Mouse (Mus musculus): ENCODE measurements around the gene Rtcb. TPM values are rescaled to one million over a fixed set of nuclear protein-coding genes. Genes with fewer than 3 reads are reported as not detected.

Rtcb gene
- polyA plus RNA-seq, 2 experiments = 172 to 174 TPM

DNA sequence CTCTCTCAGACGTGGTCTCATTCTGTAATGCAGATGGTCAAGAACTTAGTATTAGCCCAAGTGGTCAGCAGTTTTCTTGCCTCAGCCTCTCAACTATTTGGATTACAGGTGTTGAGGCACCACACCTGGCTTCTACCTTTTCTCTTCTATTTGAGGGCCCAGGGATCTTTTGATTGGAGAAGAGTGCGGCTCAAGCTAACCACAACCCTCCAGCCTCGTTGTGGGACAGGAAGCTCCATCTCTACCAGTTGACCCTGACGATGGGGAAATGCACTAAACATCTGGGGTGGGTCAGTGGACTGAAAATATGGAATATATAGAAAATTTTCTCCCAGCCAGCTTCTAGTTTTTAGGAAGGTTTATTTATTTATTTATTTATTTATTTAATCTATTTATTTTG is 34.8 kb upstream of the Rtcb start:
- Histone ChIP-seq H3K4me2 (replicated peaks; ENCODE audit: low read depth, low read length, severe bottlenecking) (no peak overlapping the region), H3K9ac (ENCODE audit: low read depth, low read length, severe bottlenecking) (no peak overlapping the region), H3K4me3 (replicated peaks; ENCODE audit: low read length) (no peak overlapping the region), H3K36me3 (ENCODE audit: control insufficient read depth, insufficient read depth, low read length) (no peaks in the 10 kb centered on the region), H3K27ac (replicated peaks; ENCODE audit: low read depth, low read length) (no peak overlapping the region), H3K4me1 (ENCODE audit: control insufficient read depth, insufficient read depth, low read length) (no peaks in the 10 kb centered on the region), H3K27me3 (ENCODE audit: control insufficient read depth, insufficient read depth, low read length) (no peaks in the 10 kb centered on the region), H3K9me3 (ENCODE audit: control insufficient read depth, low read length) (no peaks in the 10 kb centered on the region)
- DNase-seq (ENCODE audit: low spot score) (no peak), ATAC-seq (ENCODE audit: low FRiP score, low read depth) (no peak)
- TF ChIP-seq POLR2A (IDR thresholded peaks at IDR 0.05; ENCODE audit: borderline replicate concordance, extremely low read depth, insufficient read depth, insufficient read length) = no peak
- WGBS = 87% methylated on average over 4 of the region's 4 CpGs

DNA sequence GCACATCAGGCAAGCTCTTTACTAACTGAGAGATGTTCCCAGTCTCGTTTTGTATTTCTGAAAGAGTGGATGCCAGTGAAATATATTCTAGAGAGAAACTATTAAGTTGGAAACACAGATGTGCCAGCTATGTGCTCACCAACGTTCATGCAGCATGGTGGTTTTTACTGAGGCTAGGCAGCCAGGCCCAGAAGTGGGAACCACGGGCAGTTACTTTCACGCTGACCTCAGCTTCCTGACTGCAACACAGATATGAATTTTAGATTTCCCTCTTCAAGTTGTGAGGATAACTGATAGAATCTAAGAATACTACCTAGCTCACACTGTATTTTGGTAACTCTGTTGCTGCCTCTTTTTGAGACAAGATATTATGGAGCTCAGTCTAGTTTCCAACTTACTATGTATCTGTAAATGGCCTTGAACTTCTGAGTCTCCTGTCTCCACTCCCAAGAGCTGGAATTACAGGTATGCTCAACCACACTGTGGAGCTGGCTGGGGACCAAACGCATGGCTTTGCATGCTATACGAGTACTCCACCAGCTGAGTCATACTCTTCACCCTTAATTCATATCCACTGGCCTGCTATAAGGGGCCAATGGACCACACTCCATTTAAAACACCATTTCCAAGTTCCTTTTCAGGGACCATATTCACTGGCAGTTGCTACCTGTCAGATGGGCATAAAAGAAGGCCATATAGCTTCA is 31.9 kb upstream of the Rtcb start:
- no peaks in the 10 kb centered on the region for H3K4me1 ChIP-seq (ENCODE audit: control insufficient read depth, insufficient read depth, low read length)
- no peaks in the 10 kb centered on the region for H3K27me3 ChIP-seq (ENCODE audit: control insufficient read depth, insufficient read depth, low read length)
- no peak for TF ChIP-seq POLR2A (IDR thresholded peaks at IDR 0.05; ENCODE audit: borderline replicate concordance, extremely low read depth, insufficient read depth, insufficient read length)
- WGBS = 68% methylated on average over 6 of the region's 6 CpGs
- H3K9ac ChIP-seq (ENCODE audit: low read depth, low read length, severe bottlenecking) = no peak overlapping the region
- no peaks in the 10 kb centered on the region for H3K36me3 ChIP-seq (ENCODE audit: control insufficient read depth, insufficient read depth, low read length)
- H3K4me2 ChIP-seq (replicated peaks; ENCODE audit: low read depth, low read length, severe bottlenecking) = no peak overlapping the region
- no peak overlapping the region for H3K4me3 ChIP-seq (replicated peaks; ENCODE audit: low read length)
- H3K9me3 ChIP-seq (ENCODE audit: control insufficient read depth, low read length) = no peaks in the 10 kb centered on the region
- DNase-seq (ENCODE audit: low spot score) (no peak), ATAC-seq (ENCODE audit: low FRiP score, low read depth) (no peak)
- H3K27ac ChIP-seq (replicated peaks; ENCODE audit: low read depth, low read length) = no peak overlapping the region

DNA sequence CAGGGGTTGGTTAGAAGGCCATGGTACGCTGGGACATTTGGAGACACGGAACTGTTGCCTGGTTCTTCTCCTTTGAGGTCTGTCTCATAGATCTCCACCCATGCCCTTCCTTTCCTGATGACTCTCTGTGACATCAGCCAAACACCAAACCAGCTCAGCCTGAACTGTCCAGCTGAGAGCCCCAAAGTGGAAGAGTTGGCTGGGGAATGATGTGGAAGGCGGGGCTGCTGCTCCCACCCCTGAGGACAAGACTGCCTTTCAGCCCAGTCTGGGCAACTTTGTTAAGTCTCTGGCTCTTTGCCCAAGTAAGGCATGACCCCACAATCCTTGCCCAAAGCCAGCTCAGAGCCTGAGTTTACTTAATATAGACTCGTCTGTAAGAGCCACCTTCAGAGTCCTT is 15.3 kb upstream of the Rtcb start:
- WGBS = 76% methylated on average over 4 of the region's 4 CpGs
- H3K36me3 ChIP-seq (ENCODE audit: control insufficient read depth, insufficient read depth, low read length) = no peaks in the 10 kb centered on the region
- H3K27ac ChIP-seq (replicated peaks; ENCODE audit: low read depth, low read length) = 0 out of 2 replicates have a peak overlapping the region, but pooled peaks have one; percentile 26
- 0 out of 2 replicates have a peak, but pooled peaks cover 4% of the 10 kb centered on the region for H3K9me3 ChIP-seq (ENCODE audit: control insufficient read depth, low read length)
- no peak for ATAC-seq (ENCODE audit: low FRiP score, low read depth)
- peak; percentile 46 for DNase-seq (ENCODE audit: low spot score)
- TF ChIP-seq POLR2A (IDR thresholded peaks at IDR 0.05; ENCODE audit: borderline replicate concordance, extremely low read depth, insufficient read depth, insufficient read length) = no peak
- no peaks in the 10 kb centered on the region for H3K4me1 ChIP-seq (ENCODE audit: control insufficient read depth, insufficient read depth, low read length)
- no peak overlapping the region for H3K9ac ChIP-seq (ENCODE audit: low read depth, low read length, severe bottlenecking)
- no peak overlapping the region for H3K4me2 ChIP-seq (replicated peaks; ENCODE audit: low read depth, low read length, severe bottlenecking)
- H3K4me3 ChIP-seq (replicated peaks; ENCODE audit: low read length) = no peak overlapping the region
- H3K27me3 ChIP-seq (ENCODE audit: control insufficient read depth, insufficient read depth, low read length) = no peaks in the 10 kb centered on the region

DNA sequence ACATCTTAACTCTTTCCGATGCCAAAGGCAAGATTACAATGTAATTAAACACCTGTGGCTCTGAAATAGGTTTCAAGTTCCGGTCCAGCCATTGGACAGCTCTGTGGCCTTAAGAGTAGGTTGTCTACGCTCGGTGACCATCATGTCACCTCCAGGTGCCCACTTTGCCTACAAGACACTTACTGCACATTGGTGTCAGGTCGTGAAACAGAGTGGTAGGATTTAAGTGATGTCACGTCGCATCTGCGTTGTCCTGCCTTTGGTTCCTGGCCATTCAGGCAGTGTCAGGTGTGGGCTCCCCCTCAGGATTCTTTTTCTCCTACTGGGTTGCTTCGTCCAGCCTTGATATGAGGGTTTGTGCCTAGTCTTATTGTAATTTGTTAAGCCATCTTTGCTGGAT is 14.2 kb upstream of the Rtcb start:
- no peak overlapping the region for H3K27ac ChIP-seq (replicated peaks; ENCODE audit: low read depth, low read length)
- no peaks in the 10 kb centered on the region for H3K4me1 ChIP-seq (ENCODE audit: control insufficient read depth, insufficient read depth, low read length)
- no peak overlapping the region for H3K9ac ChIP-seq (ENCODE audit: low read depth, low read length, severe bottlenecking)
- WGBS = 83% methylated on average over 9 of the region's 9 CpGs
- DNase-seq (ENCODE audit: low spot score) (no peak), ATAC-seq (ENCODE audit: low FRiP score, low read depth) (no peak)
- no peak overlapping the region for H3K4me2 ChIP-seq (replicated peaks; ENCODE audit: low read depth, low read length, severe bottlenecking)
- H3K27me3 ChIP-seq (ENCODE audit: control insufficient read depth, insufficient read depth, low read length) = no peaks in the 10 kb centered on the region
- H3K4me3 ChIP-seq (replicated peaks; ENCODE audit: low read length) = no peak overlapping the region
- H3K36me3 ChIP-seq (ENCODE audit: control insufficient read depth, insufficient read depth, low read length) = no peaks in the 10 kb centered on the region
- 0 out of 2 replicates have a peak, but pooled peaks cover 4% of the 10 kb centered on the region for H3K9me3 ChIP-seq (ENCODE audit: control insufficient read depth, low read length)
- TF ChIP-seq POLR2A (IDR thresholded peaks at IDR 0.05; ENCODE audit: borderline replicate concordance, extremely low read depth, insufficient read depth, insufficient read length) = no peak

DNA sequence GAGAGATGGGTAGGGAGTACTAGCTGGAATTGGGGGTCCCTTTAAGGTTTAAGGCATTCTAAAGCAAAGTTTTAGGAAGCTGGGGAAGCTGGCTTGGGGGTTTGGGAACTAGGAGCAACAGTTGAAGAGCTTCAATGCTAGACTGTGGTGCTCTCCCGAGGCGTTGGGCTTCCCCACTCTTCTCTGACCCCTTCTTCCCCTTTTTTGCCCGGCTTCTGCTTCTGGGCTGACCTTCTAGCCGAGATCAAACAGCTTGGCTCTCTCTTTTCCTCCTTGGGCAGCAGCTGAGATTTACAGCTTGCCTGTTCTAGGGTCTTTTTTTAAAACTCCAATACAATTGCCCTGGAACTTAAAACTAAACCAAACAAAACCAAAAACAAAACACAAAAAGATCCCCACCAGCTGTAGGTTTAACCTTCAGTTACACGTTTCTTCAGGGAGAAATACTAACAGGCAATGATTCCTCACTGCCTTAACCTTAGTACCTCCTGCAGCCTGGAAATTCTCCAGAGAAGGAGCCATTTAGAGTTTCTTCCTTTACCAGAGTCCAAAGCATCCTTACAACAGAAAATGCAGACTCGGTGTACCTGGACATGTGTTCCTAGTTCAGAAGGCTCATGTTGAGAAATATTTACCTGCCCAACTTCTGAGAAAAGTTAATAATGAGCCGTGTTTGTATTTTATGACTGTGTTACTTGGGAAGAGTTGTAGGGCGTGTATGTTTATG is 12.4 kb upstream of the Rtcb start:
- no peaks in the 10 kb centered on the region for H3K36me3 ChIP-seq (ENCODE audit: control insufficient read depth, insufficient read depth, low read length)
- 36% methylated on average over 8 of the region's 8 CpGs for WGBS
- no peak overlapping the region for H3K27ac ChIP-seq (replicated peaks; ENCODE audit: low read depth, low read length)
- H3K4me3 ChIP-seq (replicated peaks; ENCODE audit: low read length) = no peak overlapping the region
- H3K4me2 ChIP-seq (replicated peaks; ENCODE audit: low read depth, low read length, severe bottlenecking) = no peak overlapping the region
- H3K9me3 ChIP-seq (ENCODE audit: control insufficient read depth, low read length) = 0 out of 2 replicates have a peak, but pooled peaks cover 4% of the 10 kb centered on the region
- ATAC-seq (ENCODE audit: low FRiP score, low read depth) = no peak
- no peak overlapping the region for H3K9ac ChIP-seq (ENCODE audit: low read depth, low read length, severe bottlenecking)
- TF ChIP-seq POLR2A (IDR thresholded peaks at IDR 0.05; ENCODE audit: borderline replicate concordance, extremely low read depth, insufficient read depth, insufficient read length) = no peak
- H3K4me1 ChIP-seq (ENCODE audit: control insufficient read depth, insufficient read depth, low read length) = no peaks in the 10 kb centered on the region
- no peaks in the 10 kb centered on the region for H3K27me3 ChIP-seq (ENCODE audit: control insufficient read depth, insufficient read depth, low read length)
- DNase-seq (ENCODE audit: low spot score) = no peak

Measured in limb, embryonic 14.5 days (tissue).